Mouse (Mus musculus) forebrain, embryonic 13.5 days (tissue): ENCODE measurements around the gene Serhl. TPM values are rescaled to one million over a fixed set of nuclear protein-coding genes. Genes with fewer than 3 reads are reported as not detected.
"Not testable (repeated sequence)": the region's sequence is repeated elsewhere in the genome, so short reads cannot be mapped to it uniquely, and the experiment has no call there.

Experiments
- ATAC-seq: fragments of 200-750 bp; cut with Nextera tagmentation; 2 replicates; pipeline ENCODE4 v1.8.0; 2017
- H3K27ac ChIP-seq: fragments of 300-500 bp; sonication (generic); 2 replicates; pipeline ENCODE4 v1.5.1; 2015; ENCODE audit warnings: inconsistent platforms, mild to moderate bottlenecking, moderate library complexity
- H3K27me3 ChIP-seq: fragments of 300-500 bp; sonication (generic); 2 replicates; pipeline ENCODE4 v1.6.1; 2015; ENCODE audit warnings: mild to moderate bottlenecking, inconsistent platforms
- H3K36me3 ChIP-seq: fragments of 300-500 bp; sonication (generic); 2 replicates; pipeline ENCODE4 v1.6.1; 2015; ENCODE audit warnings: mild to moderate bottlenecking, inconsistent platforms; ENCODE audit not compliant: poor library complexity, severe bottlenecking
- H3K4me1 ChIP-seq: fragments of 300-500 bp; sonication (generic); 2 replicates; pipeline ENCODE4 v1.6.1; 2015; ENCODE audit warnings: inconsistent platforms
- H3K4me2 ChIP-seq: fragments of 300-500 bp; sonication (generic); 2 replicates; pipeline ENCODE4 v1.6.1; 2015; ENCODE audit warnings: inconsistent platforms, mild to moderate bottlenecking, moderate library complexity
- H3K4me3 ChIP-seq: fragments of 300-500 bp; sonication (generic); 2 replicates; pipeline ENCODE4 v1.5.1; 2015; ENCODE audit warnings: mild to moderate bottlenecking, inconsistent platforms
- H3K9ac ChIP-seq: fragments of 300-500 bp; sonication (generic); 2 replicates; pipeline ENCODE4 v1.6.1; 2015; ENCODE audit warnings: mild to moderate bottlenecking, inconsistent platforms
- H3K9me3 ChIP-seq: fragments of 300-500 bp; sonication (generic); replicated peaks from 2 replicates; pipeline ENCODE4 v1.6.1; 2016; ENCODE audit warnings: inconsistent platforms
- WGBS: fragments of 180-500 bp; shearing (Covaris S2); methylation state at CpG from one replicate; pipeline ENCODE4 v1.1.7; 2015; 5-methylcytosine and 5-hydroxymethylcytosine counted together
- polyA plus RNA-seq: library from polyadenylated mRNA; unstranded; fragments of >200 nt; fragmentation: Nextera tagmentation; extraction: Ambion mirVana; gene quantifications from 2 replicates; pipeline ENCODE4 v1.2.1, GENCODE M21; 2015

Gene Serhl
- polyA plus RNA-seq, 1 experiment from 2014 or later: 35.4 TPM

- H3K36me3 ChIP-seq: no peaks in the 10 kb centered on the region
- H3K27me3 ChIP-seq: no peaks in the 10 kb centered on the region
- no peaks in the 10 kb centered on the region for H3K9me3 ChIP-seq
- H3K27ac ChIP-seq: peak overlapping the region; percentile 62
- H3K4me2 ChIP-seq: no peak overlapping the region
- no peak for ATAC-seq
- 40% methylated on average over 5 of the region's 5 CpGs for WGBS
- peaks cover 39% of the 10 kb centered on the region for H3K4me1 ChIP-seq
- no peak overlapping the region for H3K4me3 ChIP-seq
- H3K9ac ChIP-seq: no peak overlapping the region
Measured at GRCm38 (mm10) chr15:83059233-83059660, 30.1 kb upstream of the Serhl start.

- Histone ChIP-seq H3K27me3 (no peaks in the 10 kb centered on the region), H3K9me3 (0 out of 2 replicates have a peak, but pooled peaks cover 4% of the 10 kb centered on the region), H3K4me2 (no peak overlapping the region), H3K36me3 (no peaks in the 10 kb centered on the region), H3K27ac (no peak overlapping the region), H3K4me1 (peaks cover 25% of the 10 kb centered on the region), H3K4me3 (no peak overlapping the region), H3K9ac (no peak overlapping the region)
- ATAC-seq: no peak
- WGBS: 12% methylated on average over 5 of the region's 5 CpGs
Measured at GRCm38 (mm10) chr15:83061689-83062088, 27.6 kb upstream of the Serhl start.

GRCm38 (mm10) chr15:83062582-83062981, 26.7 kb upstream of the Serhl start:
- peaks cover 20% of the 10 kb centered on the region for H3K4me1 ChIP-seq
- H3K27me3 ChIP-seq, H3K9ac ChIP-seq, H3K4me2 ChIP-seq, H3K9me3 ChIP-seq, ATAC-seq, H3K36me3 ChIP-seq, H3K4me3 ChIP-seq, H3K27ac ChIP-seq: not testable (repeated sequence)
- WGBS: 96% methylated on average over 2 of the region's 2 CpGs

GRCm38 (mm10) chr15:83065543-83065942, 23.8 kb upstream of the Serhl start:
- H3K9me3 ChIP-seq: 0 out of 2 replicates have a peak, but pooled peaks cover 4% of the 10 kb centered on the region
- no peaks in the 10 kb centered on the region for H3K36me3 ChIP-seq
- H3K27me3 ChIP-seq: no peaks in the 10 kb centered on the region
- H3K9ac ChIP-seq: no peak overlapping the region
- H3K27ac ChIP-seq: no peak overlapping the region
- H3K4me3 ChIP-seq: no peak overlapping the region
- WGBS: 61% methylated on average over 4 of the region's 4 CpGs
- peaks cover 6% of the 10 kb centered on the region for H3K4me1 ChIP-seq
- ATAC-seq: no peak
- no peak overlapping the region for H3K4me2 ChIP-seq

- Histone ChIP-seq H3K27ac (no peak overlapping the region), H3K9me3 (peaks cover 4% of the 10 kb centered on the region; the same call in 1 of the 2 replicates), H3K9ac (no peak overlapping the region), H3K27me3 (no peaks in the 10 kb centered on the region), H3K4me2 (no peak overlapping the region), H3K4me3 (no peak overlapping the region), H3K36me3 (no peaks in the 10 kb centered on the region), H3K4me1 (no peaks in the 10 kb centered on the region)
- WGBS: 98% methylated on average over 5 of the region's 5 CpGs
- no peak for ATAC-seq
Measured at GRCm38 (mm10) chr15:83068270-83068669, 21.0 kb upstream of the Serhl start.

- Histone ChIP-seq H3K36me3 (no peaks in the 10 kb centered on the region), H3K27me3 (no peaks in the 10 kb centered on the region), H3K27ac (no peak overlapping the region), H3K9me3 (peaks cover under 1% of the 10 kb centered on the region; the same call in 1 of the 2 replicates), H3K4me3 (no peak overlapping the region), H3K9ac (no peak overlapping the region), H3K4me2 (no peak overlapping the region), H3K4me1 (no peaks in the 10 kb centered on the region)
- WGBS: 60% methylated on average over 3 of the region's 3 CpGs
- no peak for ATAC-seq
Measured at GRCm38 (mm10) chr15:83070942-83071341, 18.4 kb upstream of the Serhl start.

DNA sequence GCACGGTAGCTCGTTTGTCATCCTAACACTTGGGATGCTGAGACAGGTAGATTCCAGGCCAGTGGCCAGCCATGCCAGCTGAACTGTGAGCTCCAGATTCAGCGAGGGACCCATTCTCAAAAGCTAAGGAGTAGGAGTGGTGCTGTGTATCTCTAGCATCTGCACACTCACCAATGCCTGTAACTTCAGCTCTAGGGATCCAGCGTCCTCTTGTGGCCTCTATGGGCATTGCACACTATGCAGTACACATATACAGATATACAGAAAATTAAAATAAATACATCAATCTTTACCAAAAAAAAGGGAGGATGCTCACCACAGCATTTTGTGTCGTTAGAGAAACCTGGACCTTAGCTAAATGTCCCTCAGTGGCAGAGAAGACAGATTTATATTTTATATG, 17.6 kb upstream of the Serhl start:
- H3K27ac ChIP-seq: no peak overlapping the region
- ATAC-seq: no peak
- WGBS: 82% methylated on average over 5 of the region's 5 CpGs
- H3K27me3 ChIP-seq: no peaks in the 10 kb centered on the region
- no peak overlapping the region for H3K4me2 ChIP-seq
- H3K9me3 ChIP-seq: no peaks in the 10 kb centered on the region; the same call in 1 of the 2 replicates
- H3K4me1 ChIP-seq: no peaks in the 10 kb centered on the region
- H3K36me3 ChIP-seq: no peaks in the 10 kb centered on the region
- H3K9ac ChIP-seq: no peak overlapping the region
- H3K4me3 ChIP-seq: no peak overlapping the region

DNA sequence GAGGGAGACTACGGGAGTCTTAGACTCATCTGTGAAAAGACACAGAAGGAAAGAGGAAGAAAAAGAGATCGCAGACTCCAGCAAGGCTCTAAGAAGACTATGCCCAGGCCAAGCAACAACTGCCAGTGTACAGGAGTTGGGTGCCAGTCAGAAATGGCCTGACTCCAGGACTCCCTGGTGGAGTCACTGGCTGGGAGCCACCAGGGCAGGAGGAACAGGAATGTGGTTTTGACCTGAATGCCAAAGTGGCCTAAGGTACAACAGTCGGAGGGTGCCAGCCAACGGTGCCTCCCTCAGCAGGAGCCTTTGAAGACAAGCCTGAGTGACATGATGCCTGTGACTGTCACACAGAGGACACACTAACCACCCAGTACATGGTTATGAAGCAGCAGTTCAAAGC, 15.1 kb upstream of the Serhl start:
- Histone ChIP-seq H3K36me3 (no peaks in the 10 kb centered on the region), H3K4me3 (no peak overlapping the region), H3K27me3 (no peaks in the 10 kb centered on the region), H3K9me3 (no peaks in the 10 kb centered on the region; the same call in 1 of the 2 replicates), H3K4me1 (no peaks in the 10 kb centered on the region), H3K4me2 (no peak overlapping the region), H3K9ac (no peak overlapping the region), H3K27ac (no peak overlapping the region)
- no peak for ATAC-seq
- WGBS: 77% methylated on average over 4 of the region's 4 CpGs

DNA sequence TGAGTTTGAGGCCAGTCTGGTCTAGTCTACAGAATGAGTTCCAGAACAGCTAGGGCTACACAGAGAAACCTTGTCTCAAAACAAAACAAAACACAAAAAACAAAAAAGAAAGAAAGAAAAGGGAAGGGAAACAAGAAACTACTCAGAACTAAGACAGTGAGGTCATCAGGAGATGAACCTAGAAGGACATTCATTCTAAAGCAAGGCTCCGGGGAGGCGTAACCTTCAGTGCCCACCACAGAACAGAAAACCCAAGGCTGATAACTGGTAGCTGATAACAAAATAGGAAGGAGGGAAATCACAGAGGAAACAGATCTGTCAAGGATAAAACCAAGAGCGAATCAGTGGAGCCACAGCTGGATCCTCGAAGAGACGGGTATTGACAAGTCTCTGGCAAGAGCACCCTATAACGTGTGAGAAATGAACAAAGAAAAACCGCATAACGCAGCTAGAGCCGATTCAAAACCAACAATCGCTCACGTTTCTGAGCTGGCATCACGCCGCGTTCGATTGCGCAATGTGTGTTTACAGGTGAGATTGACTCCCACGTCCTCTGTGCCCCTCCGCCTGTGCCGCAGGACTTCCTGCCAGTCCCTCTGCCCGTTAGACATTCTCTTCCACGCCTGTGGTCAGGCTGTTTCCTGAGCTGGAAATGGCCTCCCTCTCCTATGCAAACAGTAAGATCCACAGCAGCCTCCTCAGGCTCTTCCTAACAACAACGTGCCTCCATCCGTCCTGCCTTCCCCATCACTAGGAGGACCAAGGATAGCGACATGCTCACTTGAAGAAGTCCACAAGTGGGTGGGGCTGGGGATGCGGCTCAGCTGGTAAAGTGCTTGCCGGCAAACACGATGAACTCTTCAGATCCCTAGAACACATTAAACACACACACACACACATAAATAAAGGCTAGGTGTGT, 13.4 kb upstream of the Serhl start:
- Histone ChIP-seq H3K4me2 (no peak overlapping the region), H3K4me3 (no peak overlapping the region), H3K36me3 (no peaks in the 10 kb centered on the region), H3K27me3 (no peaks in the 10 kb centered on the region), H3K9ac (no peak overlapping the region), H3K4me1 (no peaks in the 10 kb centered on the region), H3K27ac (no peak overlapping the region), H3K9me3 (no peaks in the 10 kb centered on the region; the same call in 1 of the 2 replicates)
- WGBS: 69% methylated on average over 27 of the region's 27 CpGs
- no peak for ATAC-seq

DNA sequence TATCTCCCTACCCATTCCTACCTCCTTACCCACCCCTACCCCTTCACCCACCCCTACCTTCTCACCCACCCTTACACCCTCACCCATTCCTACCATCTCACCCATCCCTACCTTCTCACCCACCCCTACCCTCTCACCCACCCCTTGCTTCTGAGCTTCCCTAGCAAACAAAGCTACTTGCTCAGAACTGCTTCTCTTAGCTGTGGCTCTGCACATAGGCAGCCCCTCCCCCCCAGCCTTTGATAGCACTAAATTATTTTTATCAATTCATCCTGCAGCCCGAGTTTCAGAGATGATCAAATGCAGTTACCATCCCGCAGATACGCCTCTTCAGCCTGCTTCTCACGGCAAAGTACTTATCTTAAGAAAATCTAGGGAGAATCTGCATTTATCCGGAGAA, 5.8 kb upstream of the Serhl start:
- no peaks in the 10 kb centered on the region for H3K36me3 ChIP-seq
- no peak overlapping the region for H3K4me3 ChIP-seq
- peak; percentile 38; the same call in 1 of the 2 replicates for ATAC-seq
- peak overlapping the region; percentile 70 for H3K27ac ChIP-seq
- H3K9me3 ChIP-seq: no peaks in the 10 kb centered on the region
- H3K4me2 ChIP-seq: peak overlapping the region; percentile 9; the same call in 1 of the 2 replicates
- peak overlapping the region; percentile 51 for H3K9ac ChIP-seq
- peaks cover 12% of the 10 kb centered on the region for H3K27me3 ChIP-seq
- 67% methylated on average over 5 of the region's 5 CpGs for WGBS
- H3K4me1 ChIP-seq: peaks cover 20% of the 10 kb centered on the region

DNA sequence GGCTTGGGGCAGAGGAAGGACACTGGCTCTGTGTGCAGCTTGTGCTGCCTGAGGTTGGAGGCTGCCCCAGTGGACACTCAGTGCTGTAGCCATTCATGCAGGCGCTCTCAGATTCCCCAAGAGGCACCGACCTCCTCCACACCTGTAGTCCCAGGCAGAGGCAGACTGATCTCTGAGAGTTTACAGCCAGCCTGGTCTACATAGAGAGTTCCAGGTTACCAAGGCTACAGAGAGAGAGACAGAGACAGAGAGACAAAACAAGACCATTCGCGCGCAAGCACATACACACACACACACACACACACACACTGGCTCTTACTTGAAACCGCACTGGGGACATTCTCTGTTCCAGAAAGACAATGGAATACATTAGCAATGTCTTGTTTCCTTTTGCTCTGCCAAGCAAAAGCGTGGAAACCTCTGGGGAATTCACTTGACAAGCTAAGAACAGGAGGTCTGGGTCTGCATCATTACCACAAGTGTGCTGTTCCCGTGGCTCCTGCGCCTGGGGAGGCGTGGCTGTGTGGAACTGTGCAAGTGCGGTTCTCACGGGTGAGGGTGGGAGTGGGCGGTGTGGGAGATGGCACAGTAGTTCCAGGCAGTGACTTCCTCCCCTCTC, 5.2 kb upstream of the Serhl start:
- H3K4me3 ChIP-seq: no peak overlapping the region
- H3K9me3 ChIP-seq: no peaks in the 10 kb centered on the region
- H3K27ac ChIP-seq: peak overlapping the region; percentile 70
- WGBS: 49% methylated on average over 13 of the region's 13 CpGs
- H3K4me2 ChIP-seq: peak overlapping the region; percentile 9; the same call in 1 of the 2 replicates
- peak overlapping the region; percentile 51 for H3K9ac ChIP-seq
- peak; percentile 57; the same call in 1 of the 2 replicates for ATAC-seq
- peaks cover 16% of the 10 kb centered on the region for H3K27me3 ChIP-seq
- no peaks in the 10 kb centered on the region for H3K36me3 ChIP-seq
- peaks cover 26% of the 10 kb centered on the region for H3K4me1 ChIP-seq

- no peak overlapping the region for H3K4me3 ChIP-seq
- WGBS: 37% methylated on average over 7 of the region's 7 CpGs
Measured at GRCm38 (mm10) chr15:83085901-83086300, 3.4 kb upstream of the Serhl start.

More at GRCm38 (mm10) chr15:83085901-83086300, 3.4 kb upstream of the Serhl start:
- no peak for ATAC-seq
- Histone ChIP-seq H3K9ac (no peak overlapping the region), H3K9me3 (no peaks in the 10 kb centered on the region), H3K4me2 (no peak overlapping the region), H3K27me3 (peaks cover 24% of the 10 kb centered on the region), H3K27ac (no peak overlapping the region), H3K36me3 (no peaks in the 10 kb centered on the region), H3K4me1 (peaks cover 34% of the 10 kb centered on the region)
